Mouse (Mus musculus) embryonic stem cell, embryonic (primary cell): Measurements from ENCODE around the gene S100a3.

Experiments
- CTCF ChIA-PET, 4 experiments: fragments of 300-600 bp in 2 of 4; fragments of 350-600 bp in 2 of 4; sonication (Branson Sonifier 250); formaldehyde crosslinking; loops; one replicate each; lab custom pipeline; 2022; ENCODE audit warnings: inconsistent platforms in 2 of 4; lab: Charles Lee
- POLR2A ChIA-PET, 4 experiments: fragments of 300-600 bp in 2 of 4; fragments of 350-600 bp in 2 of 4; sonication (Branson Sonifier 250); formaldehyde crosslinking; loops; one replicate each; lab custom pipeline; 2022; ENCODE audit warnings: antibody characterized with exemption in 4 of 4, inconsistent platforms in 1 of 4; lab: Charles Lee

S100a3 gene

DNA sequence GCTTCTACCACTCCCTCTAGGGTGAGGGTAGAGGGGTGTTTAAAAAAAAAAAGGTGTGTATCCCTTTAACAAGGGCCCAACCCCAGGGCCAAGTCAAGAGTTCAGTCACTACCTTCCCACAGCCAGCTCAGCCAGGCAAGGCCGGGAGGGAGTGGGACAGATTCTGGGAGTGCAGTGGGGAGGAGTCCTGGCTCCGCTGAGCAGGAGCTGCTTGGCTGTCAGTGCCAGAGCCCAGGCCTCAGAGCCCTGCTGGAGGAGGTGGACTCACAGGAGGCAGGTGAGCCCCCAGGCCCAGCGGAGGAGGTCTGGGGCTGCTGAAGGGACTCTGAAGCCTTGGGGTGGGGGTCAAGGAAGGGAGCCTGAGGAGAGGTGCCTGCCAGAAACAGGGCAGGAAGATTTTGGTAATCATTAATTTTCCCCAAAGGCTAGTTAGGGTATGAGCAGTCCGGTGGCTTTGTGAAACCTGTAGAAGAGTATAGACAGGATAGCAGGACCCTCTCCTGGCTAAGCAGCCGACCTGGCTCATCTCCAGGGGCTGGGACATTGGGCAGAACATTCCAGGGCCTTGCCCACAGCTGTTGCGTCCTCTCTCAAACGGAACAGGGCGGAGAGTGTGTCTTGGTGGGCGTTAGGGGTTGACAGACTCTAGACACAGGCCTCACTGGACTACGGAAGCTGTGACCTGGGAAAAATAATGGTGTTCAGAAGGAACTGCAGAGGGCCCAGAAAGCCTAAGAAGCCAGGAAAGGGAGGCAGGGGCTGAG lies 23.1 kb upstream of the S100a3 start, which contains the start of gene S100a16:
S100a16 (plus strand) TSS at position 114 of the 764 bp plus-strand sequence.
- ChIA-PET POLR2A (interaction anchor here in 3 of 4 experiments (0.5 to 4.5 kb wide), 23 partner anchors 9 to 163 kb away, joined by 3 to 22 read pairs (median 4); partner anchors contain the start of genes S100a14 (in 3 of the 3), Chtop (in 2 of the 3) and Snapin (in 1 of the 3)), CTCF (interaction anchor here (0.7 to 2.3 kb wide), 9 partner anchors 10 to 104 kb away, joined by 3 to 18 read pairs (median 3); partner anchors contain the start of genes S100a14 (in 2 of the 4) and Snapin (in 1 of the 4))

GRCm38 (mm10) chr3:90537905-90538296 lies 22.5 kb upstream of the S100a3 start:
- ChIA-PET POLR2A (interaction anchor here in 3 of 4 experiments (0.6 to 3.1 kb wide), 10 partner anchors 10 to 50 kb away, joined by 3 to 19 read pairs (median 4); partner anchors contain the start of genes Chtop (in 2 of the 3) and S100a14 (in 1 of the 3)), CTCF (interaction anchor here in 1 of 4 experiments (1.3 to 2.3 kb wide), 2 partner anchors 12 to 15 kb away, joined by 3 to 18 read pairs; partner anchors contain the start of gene S100a14)

DNA sequence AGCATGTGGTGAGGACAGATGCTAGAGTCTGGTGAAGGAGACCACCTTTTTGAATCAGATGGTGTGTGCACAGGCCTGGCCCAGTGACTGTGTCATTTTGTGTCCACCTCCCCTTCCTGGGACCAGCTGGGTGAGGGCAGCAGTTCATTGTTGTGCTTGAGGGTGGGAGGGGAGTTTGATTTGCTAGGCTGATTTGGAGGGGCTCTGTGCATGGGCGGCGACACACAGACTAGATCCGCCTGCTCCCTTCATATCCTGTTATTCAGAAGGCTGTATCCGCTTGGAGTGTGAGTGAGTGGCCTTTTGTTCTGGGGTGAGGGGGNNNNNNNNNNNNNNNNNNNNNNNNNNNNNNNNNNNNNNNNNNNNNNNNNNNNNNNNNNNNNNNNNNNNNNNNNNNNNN lies 19.5 kb upstream of the S100a3 start:
- ChIA-PET CTCF (interaction anchor here in 1 of 4 experiments (0.7 to 3.2 kb wide), 4 partner anchors 15 to 736 kb away, joined by 3 to 21 read pairs (median 3); partner anchors contain the start of genes S100a14 and Snapin), POLR2A (interaction anchor here in 3 of 4 experiments (1.4 to 3.1 kb wide), 7 partner anchors 12 to 47 kb away, joined by 3 to 14 read pairs (median 8); partner anchors contain the start of gene Chtop (in 2 of the 3))

GRCm38 (mm10) chr3:90549676-90550420 lies 10.5 kb upstream of the S100a3 start:
- ChIA-PET POLR2A (interaction anchor here in 2 of 4 experiments (0.8 to 1.5 kb wide), 3 partner anchors 24 to 60 kb away, joined by 3 to 4 read pairs (median 4); no protein-coding TSS in a partner anchor), CTCF (interaction anchor here in 3 of 4 experiments (0.5 to 1.0 kb wide), 3 partner anchors 23 to 468 kb away, joined by 3 to 4 read pairs (median 4); partner anchors contain the start of gene S100a14 (in 1 of the 3))

- ChIA-PET POLR2A (interaction anchor here in 2 of 4 experiments (0.9 to 1.5 kb wide), 3 partner anchors 24 to 38 kb away, joined by 3 to 4 read pairs (median 3); partner anchors contain the start of gene S100a14 (in 1 of the 2)), CTCF (interaction anchor here in 1 of 4 experiments (0.5 kb wide), 1 partner anchor 468 kb away, joined by 4 read pairs; no protein-coding TSS in a partner anchor)
Measured at GRCm38 (mm10) chr3:90550421-90550790, 10.0 kb upstream of the S100a3 start.

DNA sequence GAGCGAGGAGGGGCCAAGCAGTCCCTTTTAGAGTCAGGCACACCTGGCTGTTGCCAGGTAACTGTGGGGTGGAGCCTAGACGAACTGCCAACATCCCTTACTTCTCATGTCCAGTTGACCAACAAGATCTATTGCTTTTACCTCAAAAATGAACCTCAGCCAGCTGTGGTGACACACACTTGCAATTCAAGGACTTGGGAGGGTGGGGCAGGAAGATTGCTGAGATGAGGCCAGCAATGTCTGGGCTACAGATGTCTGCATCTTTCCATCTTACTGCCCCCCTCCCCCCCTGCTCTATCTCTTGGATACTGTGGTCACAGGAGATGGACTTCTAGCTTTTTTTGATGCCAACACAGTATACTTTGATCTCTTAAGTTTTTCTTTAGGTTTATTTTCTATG lies 8.1 kb upstream of the S100a3 start:
- CTCF ChIA-PET = no interaction called here
- POLR2A ChIA-PET = interaction anchor here in 1 of 4 experiments (0.6 kb wide), 1 partner anchor 15 kb away, joined by 3 read pairs; no protein-coding TSS in a partner anchor

DNA sequence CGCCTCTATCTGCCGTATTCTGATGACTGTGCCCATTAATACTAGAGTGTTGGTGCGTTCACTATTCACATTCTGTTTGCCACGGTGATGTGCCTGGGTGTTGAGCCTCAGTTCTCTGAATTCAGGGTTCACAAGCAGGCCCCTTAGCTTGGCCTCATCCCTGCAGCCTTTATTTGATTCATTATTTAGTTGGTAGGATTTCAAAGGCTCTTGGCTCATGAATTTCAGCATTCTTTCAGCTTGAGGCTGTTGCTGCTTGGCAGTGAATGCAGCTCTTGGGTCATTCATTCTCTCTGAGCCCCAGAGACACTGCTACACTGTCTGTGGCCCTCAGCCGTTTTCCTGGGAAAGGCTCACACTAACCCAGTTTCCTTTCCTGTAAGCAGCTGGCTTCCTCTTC lies 4.4 kb upstream of the S100a3 start:
- ChIA-PET CTCF (interaction anchor here in 1 of 4 experiments (1.1 kb wide), 1 partner anchor 66 kb away, joined by 3 read pairs; the partner anchor contains the start of gene Snapin), POLR2A (interaction anchor here in 1 of 4 experiments (1.6 kb wide), 1 partner anchor 63 kb away, joined by 4 read pairs; no protein-coding TSS in a partner anchor)

GRCm38 (mm10) chr3:90574691-90575090 lies 14.3 kb downstream of the S100a3 start:
- POLR2A ChIA-PET = interaction anchor here in 2 of 4 experiments (0.9 to 1.2 kb wide), 4 partner anchors 11 to 62 kb away, joined by 3 read pairs; partner anchors contain the start of gene S100a16 (in 2 of the 2)
- CTCF ChIA-PET = interaction anchor here in 2 of 4 experiments (0.6 to 0.8 kb wide), 2 partner anchors 8 to 438 kb away, joined by 3 read pairs; no protein-coding TSS in a partner anchor

DNA sequence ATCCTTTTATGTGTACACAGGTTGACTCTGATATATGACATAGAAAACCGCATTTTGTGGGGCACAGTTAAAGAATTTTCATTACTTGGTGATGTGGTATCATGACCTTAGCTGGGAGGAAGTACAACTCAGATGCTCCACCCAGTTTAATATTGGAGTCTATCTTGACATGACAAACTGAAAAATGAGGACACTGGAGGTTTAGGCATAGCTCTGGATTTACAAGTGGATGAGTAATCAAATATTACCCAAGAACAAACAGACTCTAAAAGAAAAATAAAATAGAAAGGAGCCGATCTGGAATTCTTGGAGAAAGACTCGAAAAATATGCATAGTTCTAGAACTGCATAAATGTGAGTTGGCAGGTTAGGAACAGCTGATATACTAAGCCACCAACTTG lies 14.9 kb downstream of the S100a3 start:
- ChIA-PET CTCF (no interaction called here), POLR2A (interaction anchor here in 2 of 4 experiments (0.6 to 1.2 kb wide), 4 partner anchors 11 to 42 kb away, joined by 3 read pairs; partner anchors contain the start of gene S100a16 (in 2 of the 2))

DNA sequence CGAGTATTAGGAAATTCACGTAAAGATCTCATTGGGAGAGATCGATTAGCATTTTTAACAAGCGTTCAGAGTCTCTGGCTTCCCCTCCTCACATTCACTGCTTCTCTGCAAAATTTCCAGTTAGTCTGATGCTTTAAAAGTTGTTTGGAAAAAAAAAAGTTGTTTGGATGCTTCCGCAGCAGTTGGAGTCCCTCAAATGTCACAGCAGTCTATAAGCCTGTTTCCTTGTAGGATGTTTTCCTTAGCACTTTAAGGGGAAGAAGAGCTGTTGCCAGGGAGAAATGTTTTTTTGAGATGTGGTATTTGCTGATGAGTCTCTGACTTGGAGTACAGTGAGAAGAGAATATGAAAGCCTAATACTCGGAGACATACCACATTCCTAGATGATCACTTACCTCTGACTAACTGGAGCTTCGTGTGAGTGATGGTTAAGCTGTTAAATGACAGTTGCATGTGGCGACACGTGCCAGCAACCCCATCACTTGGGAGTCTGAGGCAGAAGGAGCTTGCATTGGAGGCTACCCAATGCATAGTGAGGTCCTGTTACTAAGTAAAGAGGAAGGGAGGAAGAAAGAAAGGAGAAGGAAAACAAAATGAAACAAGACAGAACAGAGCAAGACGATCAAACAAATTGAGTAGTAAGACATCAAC lies 16.1 kb downstream of the S100a3 start:
- POLR2A ChIA-PET = interaction anchor here in 1 of 4 experiments (0.6 to 1.0 kb wide), 2 partner anchors 38 to 68 kb away, joined by 3 to 4 read pairs; no protein-coding TSS in a partner anchor
- CTCF ChIA-PET = no interaction called here

GRCm38 (mm10) chr3:90579433-90579832 lies 19.1 kb downstream of the S100a3 start:
- ChIA-PET POLR2A (interaction anchor here in 2 of 4 experiments (1.2 to 1.9 kb wide), 2 partner anchors 35 to 66 kb away, joined by 3 to 4 read pairs; partner anchors contain the start of genes S100a1 (in 1 of the 2) and S100a13 (in 1 of the 2)), CTCF (no interaction called here)

GRCm38 (mm10) chr3:90581141-90581540 lies 20.8 kb downstream of the S100a3 start:
- POLR2A ChIA-PET = interaction anchor here in 2 of 4 experiments (0.8 to 1.9 kb wide), 2 partner anchors 68 to 79 kb away, joined by 3 to 4 read pairs; partner anchors contain the start of genes S100a1 (in 1 of the 2) and S100a13 (in 1 of the 2)
- CTCF ChIA-PET = interaction anchor here in 3 of 4 experiments (0.7 to 1.1 kb wide), 4 partner anchors 9 to 129 kb away, joined by 3 to 5 read pairs (median 3); no protein-coding TSS in a partner anchor

- CTCF ChIA-PET = interaction anchor here in 1 of 4 experiments (1.1 to 6.5 kb wide), 4 partner anchors 22 to 127 kb away, joined by 3 to 52 read pairs (median 5); partner anchors contain the start of gene S100a3
Measured at GRCm38 (mm10) chr3:90582156-90582555, 21.8 kb downstream of the S100a3 start.

GRCm38 (mm10) chr3:90582556-90582955 lies 22.2 kb downstream of the S100a3 start:
- ChIA-PET CTCF (interaction anchor here in 1 of 4 experiments (1.1 to 6.5 kb wide), 5 partner anchors 23 to 127 kb away, joined by 3 to 52 read pairs (median 4); partner anchors contain the start of gene S100a3), POLR2A (interaction anchor here in 1 of 4 experiments (1.0 kb wide), 1 partner anchor 92 kb away, joined by 3 read pairs; the partner anchor contains the start of gene Snapin)

More at GRCm38 (mm10) chr3:90582156-90582555, 21.8 kb downstream of the S100a3 start:
- POLR2A ChIA-PET = no interaction called here

DNA sequence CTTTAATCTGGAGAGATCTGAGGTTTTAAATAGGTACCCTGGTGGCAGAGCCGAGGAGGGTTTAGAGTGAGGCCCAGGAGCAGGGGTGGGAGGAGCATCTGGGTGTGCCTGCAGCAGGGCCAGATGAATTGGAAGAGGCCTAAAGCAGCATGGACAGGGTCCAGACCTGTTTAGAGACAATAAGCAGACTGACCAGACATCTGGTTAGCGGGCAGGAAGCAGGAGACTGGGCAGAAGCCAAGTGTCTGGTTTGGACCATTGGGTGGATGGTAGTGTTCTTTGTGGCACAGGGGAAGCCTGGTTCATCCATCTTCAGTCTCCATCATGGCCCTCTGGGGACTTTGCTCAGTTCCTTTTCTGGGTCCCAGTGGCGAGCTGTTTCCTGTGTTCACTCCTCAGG lies 23.5 kb downstream of the S100a3 start:
- CTCF ChIA-PET = interaction anchor here in 2 of 4 experiments (0.7 to 6.5 kb wide), 2 partner anchors 126 kb away, joined by 3 to 52 read pairs; no protein-coding TSS in a partner anchor
- POLR2A ChIA-PET = interaction anchor here in 1 of 4 experiments (0.6 kb wide), 1 partner anchor 319 kb away, joined by 3 read pairs; the partner anchor contains the start of gene Dennd4b

GRCm38 (mm10) chr3:90585595-90585994 lies 25.2 kb downstream of the S100a3 start:
- POLR2A ChIA-PET = interaction anchor here in 3 of 4 experiments (0.7 to 3.5 kb wide), 12 partner anchors 9 to 353 kb away, joined by 3 to 33 read pairs (median 4); partner anchors contain the start of genes S100a1 (in 2 of the 3), S100a13 (in 2 of the 3), S100a6 (in 2 of the 3) and Chtop (in 1 of the 3)
- CTCF ChIA-PET = interaction anchor here (0.6 to 6.5 kb wide), 17 partner anchors 11 to 124 kb away, joined by 3 to 52 read pairs (median 6); partner anchors contain the start of genes S100a14 (in 1 of the 4) and S100a6 (in 1 of the 4)
